Mouse (Mus musculus): ENCODE data around the gene Zfp688.
"Not testable (repeated sequence)": the region's sequence is repeated elsewhere in the genome, so short reads cannot be mapped to it uniquely, and the experiment has no call there.

Gene Zfp688

GRCm38 (mm10) chr7:127406002-127406987, 15.6 kb downstream of the Zfp688 start, which contains the start of gene Zfp764:
Gene Zfp764, minus strand, starts transcription at chr7:127406822.
- peak; percentile 88 to 93 for DNase-seq

GRCm38 (mm10) chr7:127404101-127404500, 17.8 kb downstream of the Zfp688 start:
- DNase-seq = not testable (repeated sequence)

GRCm38 (mm10) chr7:127402980-127403379, 18.9 kb downstream of the Zfp688 start:
- no peak for DNase-seq

- DNase-seq = no peak
Observed at GRCm38 (mm10) chr7:127400355-127400754, 21.5 kb downstream of the Zfp688 start.

GRCm38 (mm10) chr7:127393944-127394333, 27.9 kb downstream of the Zfp688 start:
- DNase-seq = no peak

GRCm38 (mm10) chr7:127393157-127393943, 28.5 kb downstream of the Zfp688 start, which contains the start of gene E430018J23Rik:
Gene E430018J23Rik, minus strand, starts transcription at chr7:127393629.
- DNase-seq = peak; percentile 96 to 98

- DNase-seq = no peak
Observed at GRCm38 (mm10) chr7:127392251-127392824, 29.5 kb downstream of the Zfp688 start.

- DNase-seq = no peak
Observed at GRCm38 (mm10) chr7:127391538-127391937, 30.3 kb downstream of the Zfp688 start.

- DNase-seq = no peak
Observed at GRCm38 (mm10) chr7:127390306-127390705, 31.6 kb downstream of the Zfp688 start.

GRCm38 (mm10) chr7:127388201-127388600, 33.7 kb downstream of the Zfp688 start:
- DNase-seq = not testable (repeated sequence)

- DNase-seq = peak; percentile 88 to 96
Observed at GRCm38 (mm10) chr7:127386641-127387392, 35.1 kb downstream of the Zfp688 start, which contains the start of gene 9130019O22Rik. Gene 9130019O22Rik, minus strand, starts transcription at chr7:127387166.

- DNase-seq = not testable (repeated sequence)
Observed at GRCm38 (mm10) chr7:127385560-127385959, 36.3 kb downstream of the Zfp688 start.

GRCm38 (mm10) chr7:127378310-127378921, 43.5 kb downstream of the Zfp688 start:
- no peak for DNase-seq

GRCm38 (mm10) chr7:127375271-127376245, 46.3 kb downstream of the Zfp688 start, which contains the start of gene Zfp747:
Gene Zfp747, minus strand, starts transcription at chr7:127376050.
- peak; percentile 92 to 96 for DNase-seq

GRCm38 (mm10) chr7:127371870-127372269, 50.0 kb downstream of the Zfp688 start:
- DNase-seq = not testable (repeated sequence)

- no peak for DNase-seq
Observed at GRCm38 (mm10) chr7:127371213-127371612, 50.7 kb downstream of the Zfp688 start.
